Mouse (Mus musculus): ENCODE measurements around the gene Khsrp.

DNA sequence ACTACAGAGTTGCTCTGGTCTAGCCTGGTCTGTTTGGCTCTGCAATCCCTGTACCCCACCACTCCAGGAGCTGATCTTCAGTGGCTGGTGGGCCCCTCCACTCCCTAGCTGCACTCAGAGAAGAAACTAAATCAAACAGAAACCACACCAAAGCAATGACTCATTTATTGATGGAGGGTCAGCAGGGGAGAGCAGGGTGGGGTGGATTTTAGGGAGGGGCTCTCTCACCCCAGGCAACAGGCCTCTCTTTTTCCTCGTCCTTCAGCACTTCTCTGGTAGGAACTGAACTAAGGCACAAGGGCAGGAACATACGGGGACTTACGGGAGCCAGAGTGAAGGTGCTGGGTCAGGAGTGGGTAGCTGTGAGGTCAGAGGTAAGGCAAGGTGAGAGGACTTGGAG, 48.6 kb upstream of the Khsrp start:
- no peak for TF ChIP-seq CTCF (IDR thresholded peaks at IDR 0.05; ENCODE audit: borderline replicate concordance, extremely low read depth, insufficient read depth, insufficient read length)
- no peak for TF ChIP-seq POLR2A (IDR thresholded peaks at IDR 0.05; ENCODE audit: borderline replicate concordance, extremely low read depth, insufficient read depth, insufficient read length, poor library complexity, severe bottlenecking)

Measured in brain, embryonic 14.5 days (tissue).